Mouse (Mus musculus) heart, embryonic 13.5 days (tissue): ENCODE measurements around the gene Fstl3. TPM values are rescaled to one million over a fixed set of nuclear protein-coding genes. Genes with fewer than 3 reads are reported as not detected.
A peak's percentile ranks its signal among the peaks of the same experiment; 100 is the strongest.

Source experiments
- ATAC-seq: fragments of 200-750 bp; cut with Nextera tagmentation; 2 replicates; pipeline ENCODE4 v1.8.0; 2017; ENCODE audit warnings: moderate TSS enrichment; ENCODE audit not compliant: insufficient number of reproducible peaks, low FRiP score, low TSS enrichment; ENCODE audit errors: extremely low read depth
- H3K27ac ChIP-seq: fragments of 300-500 bp; sonication (generic); replicated peaks from 2 replicates; pipeline ENCODE4 v1.5.1; 2015; ENCODE audit warnings: moderate library complexity, mild to moderate bottlenecking, inconsistent platforms
- H3K27me3 ChIP-seq: fragments of 300-500 bp; sonication (generic); replicated peaks from 2 replicates; pipeline ENCODE4 v1.6.1; 2015; ENCODE audit warnings: mild to moderate bottlenecking, inconsistent platforms
- H3K36me3 ChIP-seq: fragments of 300-500 bp; sonication (generic); 2 replicates; pipeline ENCODE4 v1.6.1; 2015; ENCODE audit warnings: mild to moderate bottlenecking, inconsistent platforms
- H3K4me1 ChIP-seq: fragments of 300-500 bp; sonication (generic); 2 replicates; pipeline ENCODE4 v1.6.1; 2015; ENCODE audit warnings: inconsistent platforms
- H3K4me2 ChIP-seq: fragments of 300-500 bp; sonication (generic); 2 replicates; pipeline ENCODE4 v1.6.1; 2015; ENCODE audit warnings: inconsistent platforms, mild to moderate bottlenecking, moderate library complexity
- H3K4me3 ChIP-seq: fragments of 300-500 bp; sonication (generic); 2 replicates; pipeline ENCODE4 v1.5.1; 2015; ENCODE audit warnings: moderate library complexity, mild to moderate bottlenecking, inconsistent platforms
- H3K9ac ChIP-seq: fragments of 300-500 bp; sonication (generic); 2 replicates; pipeline ENCODE4 v1.6.1; 2015; ENCODE audit warnings: inconsistent platforms, mild to moderate bottlenecking, moderate library complexity
- H3K9me3 ChIP-seq: fragments of 300-500 bp; sonication (generic); 2 replicates; pipeline ENCODE4 v1.6.1; 2016; ENCODE audit warnings: inconsistent platforms
- WGBS: fragments of 180-500 bp; shearing (Covaris S2); methylation state at CpG from one replicate; pipeline ENCODE4 v1.1.7; 2015; ENCODE audit warnings: mixed read lengths; 5-methylcytosine and 5-hydroxymethylcytosine counted together
- polyA plus RNA-seq: library from polyadenylated mRNA; unstranded; fragments of >200 nt; fragmentation: Nextera tagmentation; extraction: Ambion mirVana; gene quantifications from 2 replicates; pipeline ENCODE4 v1.2.1, GENCODE M21; 2015

Fstl3 gene
- polyA plus RNA-seq, 1 experiment from 2014 or later: 23.8 TPM

DNA sequence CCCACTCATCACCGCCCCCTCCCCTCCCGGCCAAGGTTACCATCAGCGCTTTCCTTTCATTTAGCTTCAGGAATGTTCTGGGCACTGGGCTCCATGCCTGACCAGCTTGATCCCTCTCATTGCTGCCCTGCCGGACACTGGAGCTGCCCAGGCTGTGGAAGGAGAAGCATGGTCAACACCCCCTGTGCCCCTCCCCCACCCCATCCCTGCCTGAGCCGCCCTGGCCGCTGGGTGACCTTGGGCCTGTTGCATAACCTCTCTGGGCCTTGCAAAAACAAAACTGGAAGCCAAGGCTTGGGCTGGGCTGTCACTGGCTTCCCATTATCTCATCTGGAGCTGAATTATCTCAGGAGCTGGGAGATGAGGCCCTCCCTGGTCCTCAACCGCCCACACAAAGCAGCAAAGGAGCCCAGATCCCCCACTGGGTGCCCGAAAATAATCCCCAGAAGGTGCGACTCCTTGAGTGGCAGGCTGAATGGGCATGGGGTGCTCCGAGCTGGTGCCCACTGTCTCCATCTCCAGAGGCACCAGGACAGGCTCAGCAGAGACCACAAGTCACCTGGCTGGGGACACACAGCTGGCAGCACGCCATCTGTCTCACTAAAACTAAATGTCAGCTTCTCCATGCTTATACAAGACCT, 25.4 kb downstream of the Fstl3 start:
- Histone ChIP-seq H3K4me2 (peak overlapping the region; percentile 44), H3K27ac (peak overlapping the region; percentile 67), H3K4me1 (peaks cover 54% of the 10 kb centered on the region), H3K9ac (peak overlapping the region; percentile 62), H3K9me3 (no peaks in the 10 kb centered on the region), H3K27me3 (no peaks in the 10 kb centered on the region), H3K36me3 (no peaks in the 10 kb centered on the region; the same call in 1 of the 2 replicates), H3K4me3 (peak overlapping the region; percentile 15; the same call in 1 of the 2 replicates)
- WGBS: 26% methylated on average over 11 of the region's 11 CpGs
- no peak for ATAC-seq

GRCm38 (mm10) chr10:79803716-79804323, 26.7 kb downstream of the Fstl3 start:
- peak overlapping the region; percentile 25 for H3K4me2 ChIP-seq
- H3K4me1 ChIP-seq: peaks cover 57% of the 10 kb centered on the region
- no peak for ATAC-seq
- no peak overlapping the region for H3K4me3 ChIP-seq
- H3K36me3 ChIP-seq: peaks cover 7% of the 10 kb centered on the region; the same call in 1 of the 2 replicates
- 17% methylated on average over 29 of the region's 29 CpGs for WGBS
- H3K27me3 ChIP-seq: no peaks in the 10 kb centered on the region
- no peak overlapping the region; the same call in 1 of the 2 replicates for H3K9ac ChIP-seq
- peak overlapping the region; percentile 67 for H3K27ac ChIP-seq
- H3K9me3 ChIP-seq: no peaks in the 10 kb centered on the region

DNA sequence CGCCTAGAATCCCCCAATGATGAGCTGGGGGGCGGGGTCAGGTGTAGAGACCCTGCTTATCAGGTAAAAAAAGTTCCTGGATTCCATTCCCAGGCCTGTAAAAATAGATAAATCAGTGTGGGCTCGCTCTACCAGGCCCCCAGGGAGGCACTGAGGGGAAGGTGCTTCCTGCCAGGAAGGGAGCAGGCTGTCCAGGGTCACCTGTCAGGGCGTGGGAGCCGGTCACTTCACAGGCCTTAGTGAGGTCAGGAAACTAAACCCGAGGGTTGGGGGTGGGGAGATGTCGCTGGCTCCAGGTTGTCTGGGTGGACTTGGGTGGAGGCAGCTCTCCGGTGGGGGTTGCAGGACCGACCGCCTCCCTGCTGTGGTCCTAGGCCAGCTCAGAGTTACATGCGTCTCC, 28.6 kb downstream of the Fstl3 start:
- no peaks in the 10 kb centered on the region for H3K9me3 ChIP-seq
- H3K36me3 ChIP-seq: peaks cover 24% of the 10 kb centered on the region
- peak overlapping the region; percentile 84 for H3K27ac ChIP-seq
- 0 out of 2 replicates have a peak, but pooled peaks have one; percentile 12 for ATAC-seq
- H3K4me2 ChIP-seq: peak overlapping the region; percentile 56
- H3K4me1 ChIP-seq: peaks cover 57% of the 10 kb centered on the region
- 26% methylated on average over 11 of the region's 11 CpGs for WGBS
- no peaks in the 10 kb centered on the region for H3K27me3 ChIP-seq
- peak overlapping the region; percentile 32 for H3K4me3 ChIP-seq
- peak overlapping the region; percentile 63; the same call in 1 of the 2 replicates for H3K9ac ChIP-seq

GRCm38 (mm10) chr10:79806331-79806730, 29.3 kb downstream of the Fstl3 start:
- Histone ChIP-seq H3K4me3 (peak overlapping the region; percentile 32), H3K36me3 (peaks cover 31% of the 10 kb centered on the region), H3K9ac (peak overlapping the region; percentile 63), H3K27me3 (no peaks in the 10 kb centered on the region), H3K4me2 (peak overlapping the region; percentile 56), H3K9me3 (no peaks in the 10 kb centered on the region), H3K4me1 (peaks cover 57% of the 10 kb centered on the region), H3K27ac (peak overlapping the region; percentile 84)
- WGBS: 76% methylated on average over 9 of the region's 9 CpGs
- no peak for ATAC-seq

DNA sequence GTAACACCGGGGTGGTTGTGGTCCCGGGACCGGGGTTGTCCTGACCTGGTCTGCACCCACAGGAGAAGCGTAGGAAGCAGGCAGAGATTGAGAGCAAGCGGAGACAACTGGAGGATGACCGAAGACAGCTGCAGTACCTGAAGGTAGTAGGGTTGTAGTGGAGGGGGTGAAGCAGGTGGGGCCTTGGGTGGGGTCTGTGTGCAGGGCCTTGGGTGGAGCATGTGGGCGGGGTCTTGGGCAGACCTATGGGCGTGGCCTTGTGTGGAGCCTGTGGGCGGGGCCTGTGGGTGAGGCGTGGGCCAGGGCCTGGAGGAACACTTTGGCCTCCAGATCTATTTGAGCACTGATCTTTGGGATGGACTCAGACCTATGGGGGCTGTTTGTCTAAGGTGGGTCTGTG, 29.9 kb downstream of the Fstl3 start:
- Histone ChIP-seq H3K4me1 (peaks cover 51% of the 10 kb centered on the region), H3K9ac (peak overlapping the region; percentile 63; the same call in 1 of the 2 replicates), H3K36me3 (peaks cover 34% of the 10 kb centered on the region), H3K27me3 (no peaks in the 10 kb centered on the region), H3K9me3 (no peaks in the 10 kb centered on the region), H3K27ac (peak overlapping the region; percentile 84), H3K4me2 (peak overlapping the region; percentile 56), H3K4me3 (peak overlapping the region; percentile 32)
- WGBS: 71% methylated on average over 10 of the region's 10 CpGs
- ATAC-seq: no peak

- WGBS: 60% methylated on average over 11 of the region's 11 CpGs
- no peaks in the 10 kb centered on the region for H3K9me3 ChIP-seq
- peak overlapping the region; percentile 56 for H3K4me2 ChIP-seq
- peak; percentile 7; the same call in 1 of the 2 replicates for ATAC-seq
- H3K9ac ChIP-seq: peak overlapping the region; percentile 63
- H3K36me3 ChIP-seq: peaks cover 39% of the 10 kb centered on the region
- H3K27ac ChIP-seq: peak overlapping the region; percentile 84
- no peaks in the 10 kb centered on the region for H3K27me3 ChIP-seq
- H3K4me1 ChIP-seq: peaks cover 44% of the 10 kb centered on the region
- peak overlapping the region; percentile 32 for H3K4me3 ChIP-seq
Observed at GRCm38 (mm10) chr10:79807826-79808225, 30.8 kb downstream of the Fstl3 start.

DNA sequence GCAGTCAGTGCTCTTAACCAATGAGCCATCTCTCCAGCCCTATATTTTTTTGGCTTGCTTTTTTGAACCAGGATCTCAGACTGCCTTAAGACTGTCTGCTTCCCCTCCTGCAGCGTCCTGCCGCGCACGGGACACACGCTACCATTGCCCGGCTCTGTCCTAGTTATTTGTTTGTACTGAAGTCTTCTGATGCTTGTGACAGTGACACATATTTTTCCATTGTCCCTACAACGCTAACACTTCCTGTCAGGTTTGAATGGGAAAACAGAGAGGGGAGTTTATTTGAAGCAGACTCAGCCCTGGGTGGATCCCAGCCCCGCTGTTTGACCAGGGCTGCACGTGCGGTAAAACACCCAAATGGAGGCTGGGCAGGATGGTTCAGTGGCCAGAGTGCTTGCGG, 31.7 kb downstream of the Fstl3 start:
- Histone ChIP-seq H3K27ac (peak overlapping the region; percentile 84), H3K36me3 (peaks cover 39% of the 10 kb centered on the region), H3K27me3 (no peaks in the 10 kb centered on the region), H3K9me3 (no peaks in the 10 kb centered on the region), H3K4me1 (peaks cover 35% of the 10 kb centered on the region), H3K4me3 (peak overlapping the region; percentile 23), H3K4me2 (peak overlapping the region; percentile 56), H3K9ac (peak overlapping the region; percentile 63; the same call in 1 of the 2 replicates)
- no peak for ATAC-seq
- 75% methylated on average over 11 of the region's 11 CpGs for WGBS

GRCm38 (mm10) chr10:79811736-79812637, 34.9 kb downstream of the Fstl3 start:
- Histone ChIP-seq H3K9me3 (no peaks in the 10 kb centered on the region), H3K4me2 (no peak overlapping the region), H3K27ac (no peak overlapping the region), H3K4me3 (no peak overlapping the region), H3K27me3 (no peaks in the 10 kb centered on the region), H3K9ac (peak overlapping the region; percentile 28; the same call in 1 of the 2 replicates), H3K4me1 (peaks cover 11% of the 10 kb centered on the region), H3K36me3 (peaks cover 60% of the 10 kb centered on the region)
- WGBS: 25% methylated on average over 15 of the region's 15 CpGs
- no peak for ATAC-seq

GRCm38 (mm10) chr10:79814271-79814842, 37.3 kb downstream of the Fstl3 start:
- 74% methylated on average over 5 of the region's 5 CpGs for WGBS
- Histone ChIP-seq H3K4me3 (no peak overlapping the region), H3K36me3 (peaks cover 58% of the 10 kb centered on the region)

GRCm38 (mm10) chr10:79815671-79816494, 38.8 kb downstream of the Fstl3 start:
- 0 out of 2 replicates have a peak, but pooled peaks cover 2% of the 10 kb centered on the region for H3K4me1 ChIP-seq
- no peak overlapping the region for H3K9ac ChIP-seq
- no peaks in the 10 kb centered on the region for H3K9me3 ChIP-seq
- no peaks in the 10 kb centered on the region for H3K27me3 ChIP-seq
- peaks cover 53% of the 10 kb centered on the region for H3K36me3 ChIP-seq
- no peak overlapping the region for H3K4me3 ChIP-seq
- ATAC-seq: no peak
- no peak overlapping the region for H3K4me2 ChIP-seq
- WGBS: 84% methylated on average over 12 of the region's 12 CpGs
- H3K27ac ChIP-seq: no peak overlapping the region

More at GRCm38 (mm10) chr10:79814271-79814842, 37.3 kb downstream of the Fstl3 start:
- Histone ChIP-seq H3K9me3 (no peaks in the 10 kb centered on the region), H3K4me2 (no peak overlapping the region), H3K27me3 (no peaks in the 10 kb centered on the region), H3K27ac (no peak overlapping the region), H3K4me1 (0 out of 2 replicates have a peak, but pooled peaks cover 2% of the 10 kb centered on the region), H3K9ac (no peak overlapping the region)
- ATAC-seq: no peak
